Mouse (Mus musculus): ENCODE data around the gene Kcnh7. TPM values are rescaled to one million over a fixed set of nuclear protein-coding genes. Genes with fewer than 3 reads are reported as not detected.
A peak's percentile ranks its signal among the peaks of the same experiment; 100 is the strongest.

Gene Kcnh7
- 4.5 TPM in 2 replicates for polyA plus RNA-seq (2016; fragmentation: Nextera tagmentation; extraction: Ambion mirVana)

DNA sequence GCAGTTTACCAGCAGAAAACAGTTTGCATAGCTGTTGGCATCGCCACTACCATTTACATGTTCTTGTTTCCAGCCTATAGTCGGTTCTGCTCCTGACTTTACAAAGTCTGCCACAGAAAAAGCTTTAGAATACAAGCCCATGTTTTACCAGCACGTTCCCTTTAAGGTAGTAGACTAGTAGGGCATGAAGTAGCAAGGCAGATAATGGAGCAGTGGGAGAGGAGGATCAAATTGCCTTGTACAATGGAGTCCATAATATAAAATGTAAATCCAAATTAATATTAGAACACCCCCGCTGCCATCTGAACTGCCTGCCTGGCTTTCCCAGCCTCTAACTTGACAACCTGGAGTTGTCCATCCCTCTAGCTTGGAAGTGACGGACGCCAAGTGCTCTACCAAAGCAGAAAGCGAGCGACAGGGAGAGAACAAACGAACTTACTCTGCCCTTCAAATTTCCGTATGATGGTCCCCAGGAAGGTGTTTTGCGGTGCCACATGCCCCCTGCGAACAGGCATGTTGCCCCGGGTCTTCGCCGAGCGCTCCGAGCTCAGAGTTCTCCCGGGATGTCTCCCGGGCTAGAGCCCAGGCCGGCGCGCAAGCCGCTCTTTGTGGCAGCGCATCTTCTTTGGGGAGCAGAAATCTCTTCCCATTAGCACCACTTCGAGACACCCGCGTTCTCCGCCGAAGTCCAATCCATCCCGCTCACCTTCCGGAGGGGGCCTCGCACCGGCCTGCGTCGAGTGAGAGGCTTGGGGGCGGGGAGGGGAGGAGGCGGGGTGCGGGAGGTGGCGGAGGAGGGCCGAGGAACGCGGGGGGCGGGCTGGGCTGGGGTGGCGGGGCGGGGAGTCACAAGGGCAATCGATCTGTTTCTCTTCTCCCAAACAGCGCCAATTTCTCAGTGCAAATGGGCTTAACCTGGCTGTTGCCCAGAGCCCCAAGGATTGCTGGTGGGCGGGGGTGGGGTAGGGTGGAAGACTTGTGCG is at the start of gene Kcnh7:
Kcnh7 (minus strand) TSS at position 725 of the 983 bp plus-strand sequence.
- Histone ChIP-seq H3K4me1 (replicated peaks) (no peaks in the 10 kb centered on the region), H3K27ac (ENCODE audit: poor library complexity, severe bottlenecking) (no peak within 1 kb of the TSS), H3K27me3 (replicated peaks) (peaks cover 17% of the 10 kb centered on the region), H3K9me3 (replicated peaks) (no peaks in the 10 kb centered on the region), H3K36me3 (no peaks in the 10 kb centered on the region), H3K4me2 (peak within 1 kb of the TSS; percentile 93), H3K9ac (peak within 1 kb of the TSS; percentile 67), H3K4me3 (peak within 1 kb of the TSS; percentile 59)
- peak; percentile 22; the same call in 1 of the 2 replicates for ATAC-seq (ENCODE audit: insufficient number of reproducible peaks, low FRiP score)
- 1% methylated on average over 45 of the region's 49 CpGs for WGBS

- H3K4me3 ChIP-seq, result no peak overlapping the region
- H3K27me3 ChIP-seq (replicated peaks), result no peaks in the 10 kb centered on the region
- no peak for ATAC-seq (ENCODE audit: insufficient number of reproducible peaks, low FRiP score)
- H3K9me3 ChIP-seq (replicated peaks), result no peaks in the 10 kb centered on the region
- no peak overlapping the region for H3K9ac ChIP-seq
- H3K4me1 ChIP-seq (replicated peaks), result no peaks in the 10 kb centered on the region
- no peaks in the 10 kb centered on the region for H3K36me3 ChIP-seq
- no peak overlapping the region for H3K27ac ChIP-seq (ENCODE audit: poor library complexity, severe bottlenecking)
- no peak overlapping the region for H3K4me2 ChIP-seq
- 70% methylated on average over 3 of the region's 3 CpGs for WGBS
Observed at GRCm38 (mm10) chr2:63207435-63207834, 23.3 kb upstream of the Kcnh7 start.

DNA sequence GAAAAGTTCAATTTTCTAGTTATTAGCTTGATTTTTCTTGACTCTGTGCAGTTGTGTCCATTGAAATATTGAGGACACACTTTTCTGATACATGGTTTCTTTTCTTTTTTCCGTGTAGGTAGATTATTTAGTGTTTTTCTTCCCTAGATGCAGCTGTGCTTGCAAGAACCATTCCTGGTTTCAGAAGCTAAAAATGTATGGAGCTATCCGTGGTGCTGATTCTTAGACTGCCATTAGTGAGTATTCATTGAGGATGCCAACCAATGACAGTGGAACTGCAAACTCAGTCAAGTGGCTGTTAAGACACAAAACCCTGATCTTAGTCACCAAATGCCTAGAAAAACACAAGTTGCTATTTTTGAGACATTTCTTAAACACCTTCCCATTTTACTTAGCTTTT is 1.9 kb upstream of the Kcnh7 start:
- no peak overlapping the region for H3K4me3 ChIP-seq
- WGBS, result 0% methylated on average over 2 of the region's 2 CpGs
- ATAC-seq (ENCODE audit: insufficient number of reproducible peaks, low FRiP score), result no peak
- H3K4me1 ChIP-seq (replicated peaks), result no peaks in the 10 kb centered on the region
- no peak overlapping the region for H3K4me2 ChIP-seq
- H3K9ac ChIP-seq, result no peak overlapping the region
- peaks cover 17% of the 10 kb centered on the region for H3K27me3 ChIP-seq (replicated peaks)
- H3K27ac ChIP-seq (ENCODE audit: poor library complexity, severe bottlenecking), result no peak overlapping the region
- H3K36me3 ChIP-seq, result no peaks in the 10 kb centered on the region
- H3K9me3 ChIP-seq (replicated peaks), result no peaks in the 10 kb centered on the region

GRCm38 (mm10) chr2:63184551-63185430 is 704 bp upstream of the Kcnh7 start:
- H3K4me1 ChIP-seq (replicated peaks), result no peaks in the 10 kb centered on the region
- WGBS, result 3% methylated on average over 15 of the region's 15 CpGs
- peak overlapping the region; percentile 93 for H3K4me2 ChIP-seq
- peak overlapping the region; percentile 59 for H3K4me3 ChIP-seq
- H3K27ac ChIP-seq (ENCODE audit: poor library complexity, severe bottlenecking), result no peak overlapping the region
- peak overlapping the region; percentile 67; the same call in 1 of the 2 replicates for H3K9ac ChIP-seq
- H3K27me3 ChIP-seq (replicated peaks), result peaks cover 17% of the 10 kb centered on the region
- no peaks in the 10 kb centered on the region for H3K36me3 ChIP-seq
- H3K9me3 ChIP-seq (replicated peaks), result no peaks in the 10 kb centered on the region
- ATAC-seq (ENCODE audit: insufficient number of reproducible peaks, low FRiP score), result 0 out of 2 replicates have a peak, but pooled peaks have one; percentile 11

DNA sequence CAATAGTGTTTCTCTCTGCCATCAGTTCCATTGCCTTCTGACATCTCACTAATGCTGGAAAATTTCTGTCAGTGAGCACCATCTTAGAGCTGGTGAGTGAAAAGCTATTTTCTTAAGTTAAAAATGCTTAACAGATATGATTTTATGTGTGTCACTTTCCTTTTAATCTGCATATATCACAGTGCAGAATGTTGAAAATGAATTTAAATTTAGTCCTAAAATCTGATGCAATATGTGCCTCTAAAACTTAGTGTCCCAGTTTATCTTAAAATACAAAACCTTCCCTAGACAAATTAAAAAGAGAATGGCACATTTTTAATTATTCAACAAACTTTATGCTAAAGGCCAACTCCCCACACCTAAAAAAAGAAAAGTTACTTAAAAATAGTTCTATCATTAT is 30.4 kb downstream of the Kcnh7 start:
- H3K36me3 ChIP-seq, result no peaks in the 10 kb centered on the region
- no peak overlapping the region for H3K4me2 ChIP-seq
- no peaks in the 10 kb centered on the region for H3K9me3 ChIP-seq (replicated peaks)
- peaks cover 6% of the 10 kb centered on the region for H3K4me1 ChIP-seq (replicated peaks)
- H3K4me3 ChIP-seq, result no peak overlapping the region
- no peaks in the 10 kb centered on the region for H3K27me3 ChIP-seq (replicated peaks)
- no peak overlapping the region for H3K27ac ChIP-seq (ENCODE audit: poor library complexity, severe bottlenecking)
- no peak for ATAC-seq (ENCODE audit: insufficient number of reproducible peaks, low FRiP score)
- no peak overlapping the region for H3K9ac ChIP-seq

DNA sequence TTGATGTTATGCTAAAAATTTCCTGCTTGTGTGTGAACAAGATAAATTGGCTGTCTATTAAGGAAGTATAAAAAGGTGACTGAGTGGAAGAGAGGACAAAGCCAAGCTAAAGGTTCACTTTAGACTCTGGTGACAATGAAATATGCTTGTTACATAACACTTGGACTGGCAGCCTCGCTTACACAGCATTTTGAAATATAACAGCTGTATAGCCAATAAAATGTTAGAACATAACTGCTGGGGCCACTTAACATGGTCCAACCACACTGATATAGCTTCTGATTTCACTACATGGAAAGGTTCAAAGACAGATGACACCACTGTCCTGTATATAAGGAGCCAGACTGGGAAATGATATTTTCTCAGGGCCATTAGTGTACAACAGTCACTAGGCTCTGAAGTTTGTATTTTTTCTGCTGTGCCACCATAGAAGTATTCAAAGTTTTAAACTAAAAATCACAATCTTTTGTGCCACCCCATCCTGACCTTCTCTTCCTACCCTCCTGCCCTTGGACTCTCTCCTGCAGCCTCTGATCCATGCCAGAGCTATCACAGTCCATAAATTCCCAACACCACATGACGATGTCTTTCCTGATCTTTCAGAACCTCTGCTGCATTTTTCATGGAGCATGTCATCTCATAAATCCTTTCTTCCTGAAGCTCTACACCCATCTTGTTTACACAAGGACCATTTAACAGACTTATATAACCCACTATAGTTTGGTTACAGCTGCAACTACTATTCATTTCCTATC is 56.1 kb downstream of the Kcnh7 start:
- no peak overlapping the region for H3K27ac ChIP-seq (ENCODE audit: poor library complexity, severe bottlenecking)
- WGBS, result 56% methylated on average over 2 of the region's 2 CpGs
- no peak for ATAC-seq (ENCODE audit: insufficient number of reproducible peaks, low FRiP score)

DNA sequence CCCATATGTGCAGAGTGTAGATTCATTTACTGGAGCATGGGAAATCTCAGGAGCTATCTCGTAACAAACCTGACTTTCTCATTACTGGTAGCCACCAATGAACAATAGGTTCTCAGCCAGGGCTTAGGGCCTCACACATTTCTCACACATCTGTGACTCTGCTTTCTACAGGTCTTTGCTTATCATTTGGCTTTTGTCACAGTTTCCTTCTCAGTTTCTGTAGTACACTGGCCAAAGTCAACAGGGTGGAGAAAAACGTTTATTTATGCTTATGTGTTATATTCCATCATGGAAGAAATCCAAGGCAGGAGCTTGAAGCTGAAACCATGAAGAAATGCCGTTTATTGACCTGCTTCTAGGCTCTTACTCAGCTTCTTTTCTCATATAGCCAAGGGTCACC is 63.8 kb downstream of the Kcnh7 start:
- H3K27ac ChIP-seq (ENCODE audit: poor library complexity, severe bottlenecking), result no peak overlapping the region
- H3K9me3 ChIP-seq (replicated peaks), result no peaks in the 10 kb centered on the region
- ATAC-seq (ENCODE audit: insufficient number of reproducible peaks, low FRiP score), result no peak

More for the DNA sequence above, 56.1 kb downstream of the Kcnh7 start:
- Histone ChIP-seq H3K9ac (no peak overlapping the region), H3K9me3 (replicated peaks) (no peaks in the 10 kb centered on the region), H3K4me2 (no peak overlapping the region), H3K4me1 (replicated peaks) (peaks cover 9% of the 10 kb centered on the region), H3K36me3 (no peaks in the 10 kb centered on the region), H3K4me3 (no peak overlapping the region), H3K27me3 (replicated peaks) (no peaks in the 10 kb centered on the region)

GRCm38 (mm10) chr2:63117209-63118193 is 66.6 kb downstream of the Kcnh7 start:
- Histone ChIP-seq H3K4me1 (replicated peaks) (peaks cover 7% of the 10 kb centered on the region), H3K9me3 (replicated peaks) (no peaks in the 10 kb centered on the region), H3K36me3 (no peaks in the 10 kb centered on the region), H3K4me3 (no peak overlapping the region), H3K27me3 (replicated peaks) (no peaks in the 10 kb centered on the region), H3K9ac (no peak overlapping the region), H3K27ac (ENCODE audit: poor library complexity, severe bottlenecking) (no peak overlapping the region), H3K4me2 (no peak overlapping the region)
- ATAC-seq (ENCODE audit: insufficient number of reproducible peaks, low FRiP score), result no peak
- 80% methylated on average over 4 of the region's 4 CpGs for WGBS

More for the DNA sequence above, 63.8 kb downstream of the Kcnh7 start:
- H3K4me3 ChIP-seq, result no peak overlapping the region
- no peaks in the 10 kb centered on the region for H3K27me3 ChIP-seq (replicated peaks)
- no peak overlapping the region for H3K9ac ChIP-seq
- H3K36me3 ChIP-seq, result no peaks in the 10 kb centered on the region
- no peak overlapping the region for H3K4me2 ChIP-seq
- 53% methylated on average over 3 of the region's 3 CpGs for WGBS
- peaks cover 7% of the 10 kb centered on the region for H3K4me1 ChIP-seq (replicated peaks)

GRCm38 (mm10) chr2:63105971-63106370 is 78.1 kb downstream of the Kcnh7 start:
- WGBS, result 84% methylated on average over 2 of the region's 2 CpGs
- H3K4me2 ChIP-seq, result no peak overlapping the region
- H3K9ac ChIP-seq, result no peak overlapping the region
- H3K36me3 ChIP-seq, result no peaks in the 10 kb centered on the region
- no peak overlapping the region for H3K4me3 ChIP-seq
- no peaks in the 10 kb centered on the region for H3K4me1 ChIP-seq (replicated peaks)
- no peaks in the 10 kb centered on the region for H3K27me3 ChIP-seq (replicated peaks)
- no peak for ATAC-seq (ENCODE audit: insufficient number of reproducible peaks, low FRiP score)
- no peak overlapping the region for H3K27ac ChIP-seq (ENCODE audit: poor library complexity, severe bottlenecking)
- no peaks in the 10 kb centered on the region for H3K9me3 ChIP-seq (replicated peaks)

DNA sequence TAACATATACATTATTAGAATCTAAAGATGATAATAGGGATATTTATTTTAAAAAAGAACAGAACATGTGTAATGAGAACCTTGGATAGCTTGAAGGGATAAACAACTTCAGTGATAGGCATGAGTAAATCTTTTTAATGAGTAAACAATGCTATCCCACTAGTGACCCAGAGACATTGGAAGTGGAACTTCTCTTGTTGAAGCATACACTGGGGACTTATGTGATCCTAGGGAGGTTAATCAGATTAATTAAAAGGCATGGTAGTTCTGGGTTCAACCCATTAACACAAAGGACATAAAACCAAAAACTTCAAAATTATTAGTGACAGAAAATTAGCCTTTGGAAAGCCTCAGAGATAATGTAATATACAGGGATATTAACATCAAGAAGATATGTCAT is 84.4 kb downstream of the Kcnh7 start:
- no peaks in the 10 kb centered on the region for H3K36me3 ChIP-seq
- no peak overlapping the region for H3K27ac ChIP-seq (ENCODE audit: poor library complexity, severe bottlenecking)
- no peak for ATAC-seq (ENCODE audit: insufficient number of reproducible peaks, low FRiP score)
- H3K4me1 ChIP-seq (replicated peaks), result no peaks in the 10 kb centered on the region
- H3K4me2 ChIP-seq, result no peak overlapping the region
- no peak overlapping the region for H3K4me3 ChIP-seq
- no peaks in the 10 kb centered on the region for H3K9me3 ChIP-seq (replicated peaks)
- H3K27me3 ChIP-seq (replicated peaks), result no peaks in the 10 kb centered on the region
- H3K9ac ChIP-seq, result no peak overlapping the region

Measured in heart, embryonic 12.5 days (tissue).